Mouse (Mus musculus): ENCODE data around the gene Ren1. TPM values are rescaled to one million over a fixed set of nuclear protein-coding genes. Genes with fewer than 3 reads are reported as not detected.
"Not testable (repeated sequence)": the region's sequence is repeated elsewhere in the genome, so short reads cannot be mapped to it uniquely, and the experiment has no call there.

Ren1 gene
- polyA plus RNA-seq, 1 experiment, result 3.3 TPM

DNA sequence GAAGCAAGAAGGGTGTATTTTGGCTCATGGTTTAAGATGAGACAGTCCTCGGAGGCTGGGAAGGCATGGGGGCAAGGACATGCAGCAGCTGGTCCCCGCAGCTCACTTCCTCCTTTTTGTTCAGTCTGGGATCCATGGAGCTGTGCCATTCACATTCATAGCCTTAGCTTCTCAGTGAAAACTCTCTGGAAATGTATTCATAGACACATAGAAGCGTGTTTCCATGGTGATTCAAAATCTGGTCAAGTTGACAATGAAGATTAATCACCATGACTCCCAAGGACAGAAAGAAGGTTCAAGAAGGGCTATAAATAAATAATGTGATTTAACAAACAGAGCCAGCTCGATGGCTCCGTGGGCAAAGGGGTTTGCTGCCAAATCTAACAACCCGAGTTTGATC is 16.4 kb upstream of the Ren1 start:
- 74% methylated on average over 6 of the region's 6 CpGs for WGBS
- Histone ChIP-seq H3K4me3 (ENCODE audit: low read depth, low read length) (no peak overlapping the region), H3K36me3 (ENCODE audit: control insufficient read depth, insufficient read depth, low read length) (no peaks in the 10 kb centered on the region), H3K27ac (ENCODE audit: insufficient read depth, low read depth, low read length) (no peak overlapping the region), H3K4me1 (ENCODE audit: control insufficient read depth, insufficient read depth, insufficient read length, low read length) (peaks cover 6% of the 10 kb centered on the region; the same call in 1 of the 2 replicates), H3K27me3 (ENCODE audit: control insufficient read depth, insufficient read depth, low read length) (0 out of 2 replicates have a peak, but pooled peaks cover 6% of the 10 kb centered on the region)
- TF ChIP-seq POLR2A (IDR thresholded peaks at IDR 0.05; ENCODE audit: low read depth, low read length), result no peak
- TF ChIP-seq CTCF (IDR thresholded peaks at IDR 0.05; ENCODE audit: extremely low read depth, insufficient read length, insufficient replicate concordance, low read depth, low read length), result no peak

- H3K27ac ChIP-seq (ENCODE audit: insufficient read depth, low read depth, low read length); H3K4me3 ChIP-seq (ENCODE audit: low read depth, low read length); H3K4me1 ChIP-seq (ENCODE audit: control insufficient read depth, insufficient read depth, insufficient read length, low read length); H3K27me3 ChIP-seq (ENCODE audit: control insufficient read depth, insufficient read depth, low read length); H3K36me3 ChIP-seq (ENCODE audit: control insufficient read depth, insufficient read depth, low read length): not testable (repeated sequence)
- WGBS, result 12% methylated on average over 1 of the region's 1 CpGs
Measured at GRCm38 (mm10) chr1:133340403-133340802, 9.9 kb upstream of the Ren1 start.

GRCm38 (mm10) chr1:133344357-133344756 is 6.0 kb upstream of the Ren1 start:
- H3K4me1 ChIP-seq (ENCODE audit: control insufficient read depth, insufficient read depth, insufficient read length, low read length), result peaks cover 26% of the 10 kb centered on the region
- H3K4me3 ChIP-seq (ENCODE audit: low read depth, low read length), result no peak overlapping the region
- no peaks in the 10 kb centered on the region for H3K27me3 ChIP-seq (ENCODE audit: control insufficient read depth, insufficient read depth, low read length)
- no peak for TF ChIP-seq POLR2A (IDR thresholded peaks at IDR 0.05; ENCODE audit: low read depth, low read length)
- TF ChIP-seq CTCF (IDR thresholded peaks at IDR 0.05; ENCODE audit: extremely low read depth, insufficient read length, insufficient replicate concordance, low read depth, low read length), result no peak
- WGBS, result 84% methylated on average over 2 of the region's 2 CpGs
- H3K27ac ChIP-seq (ENCODE audit: insufficient read depth, low read depth, low read length), result no peak overlapping the region
- H3K36me3 ChIP-seq (ENCODE audit: control insufficient read depth, insufficient read depth, low read length), result no peaks in the 10 kb centered on the region

GRCm38 (mm10) chr1:133346531-133346930 is 3.8 kb upstream of the Ren1 start:
- no peaks in the 10 kb centered on the region for H3K27me3 ChIP-seq (ENCODE audit: control insufficient read depth, insufficient read depth, low read length)
- WGBS, result 81% methylated on average over 9 of the region's 9 CpGs
- H3K27ac ChIP-seq (ENCODE audit: insufficient read depth, low read depth, low read length), result no peak overlapping the region
- no peak overlapping the region for H3K4me3 ChIP-seq (ENCODE audit: low read depth, low read length)
- H3K36me3 ChIP-seq (ENCODE audit: control insufficient read depth, insufficient read depth, low read length), result no peaks in the 10 kb centered on the region
- TF ChIP-seq POLR2A (IDR thresholded peaks at IDR 0.05; ENCODE audit: low read depth, low read length) (no peak), CTCF (IDR thresholded peaks at IDR 0.05; ENCODE audit: extremely low read depth, insufficient read length, insufficient replicate concordance, low read depth, low read length) (no peak)
- H3K4me1 ChIP-seq (ENCODE audit: control insufficient read depth, insufficient read depth, insufficient read length, low read length), result peaks cover 26% of the 10 kb centered on the region

DNA sequence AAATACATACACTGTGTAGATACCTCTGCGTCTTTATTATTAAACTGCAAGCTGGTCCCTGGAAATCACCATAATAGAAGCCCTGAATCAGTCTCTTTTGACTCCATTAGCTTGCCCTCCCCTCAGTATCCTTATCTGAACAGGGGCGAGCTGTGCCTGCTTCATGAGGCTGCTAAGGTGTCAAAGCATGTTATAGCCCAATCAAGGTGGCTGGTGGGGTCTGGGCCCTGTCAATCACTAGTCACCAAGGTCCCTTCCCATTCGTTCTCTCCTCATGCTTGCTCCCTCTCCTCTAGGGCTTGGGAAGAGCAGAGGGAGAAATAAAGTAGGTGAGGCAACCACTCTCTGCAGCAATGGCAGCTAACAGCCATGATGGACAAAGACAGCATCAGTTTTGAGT is 3.1 kb upstream of the Ren1 start:
- H3K27ac ChIP-seq (ENCODE audit: insufficient read depth, low read depth, low read length), result peak overlapping the region; percentile 70
- no peaks in the 10 kb centered on the region for H3K27me3 ChIP-seq (ENCODE audit: control insufficient read depth, insufficient read depth, low read length)
- 84% methylated on average over 3 of the region's 3 CpGs for WGBS
- H3K4me1 ChIP-seq (ENCODE audit: control insufficient read depth, insufficient read depth, insufficient read length, low read length), result peaks cover 26% of the 10 kb centered on the region
- H3K36me3 ChIP-seq (ENCODE audit: control insufficient read depth, insufficient read depth, low read length), result no peaks in the 10 kb centered on the region
- no peak for TF ChIP-seq CTCF (IDR thresholded peaks at IDR 0.05; ENCODE audit: extremely low read depth, insufficient read length, insufficient replicate concordance, low read depth, low read length)
- no peak for TF ChIP-seq POLR2A (IDR thresholded peaks at IDR 0.05; ENCODE audit: low read depth, low read length)
- H3K4me3 ChIP-seq (ENCODE audit: low read depth, low read length), result no peak overlapping the region

GRCm38 (mm10) chr1:133347693-133348520 is 2.4 kb upstream of the Ren1 start:
- TF ChIP-seq CTCF (IDR thresholded peaks at IDR 0.05; ENCODE audit: extremely low read depth, insufficient read length, insufficient replicate concordance, low read depth, low read length), result no peak
- TF ChIP-seq POLR2A (IDR thresholded peaks at IDR 0.05; ENCODE audit: low read depth, low read length), result no peak
- Histone ChIP-seq H3K4me3 (ENCODE audit: low read depth, low read length) (no peak overlapping the region), H3K27ac (ENCODE audit: insufficient read depth, low read depth, low read length) (peak overlapping the region; percentile 75)

DNA sequence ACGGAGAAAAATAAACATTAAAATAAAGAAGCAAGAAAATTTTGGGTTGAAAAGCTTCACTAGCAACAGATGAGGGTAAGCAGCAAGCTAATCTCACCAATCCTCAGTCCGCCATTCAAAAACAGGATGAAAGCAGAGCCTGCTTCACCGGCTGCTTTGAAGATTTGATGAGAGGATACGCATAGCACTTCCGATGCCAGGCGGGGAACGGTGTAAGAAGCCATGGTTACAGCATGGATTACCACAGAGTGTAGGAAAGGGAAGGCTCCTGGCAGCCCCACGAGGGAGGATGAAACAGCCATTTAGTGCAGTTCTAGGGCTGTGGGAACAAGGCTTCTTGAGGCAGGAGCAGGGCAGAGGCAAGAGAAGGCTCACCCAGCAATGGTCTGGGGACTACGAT is 1.5 kb downstream of the Ren1 start:
- Histone ChIP-seq H3K4me1 (ENCODE audit: control insufficient read depth, insufficient read depth, insufficient read length, low read length) (peaks cover 13% of the 10 kb centered on the region; the same call in 1 of the 2 replicates), H3K4me3 (ENCODE audit: low read depth, low read length) (no peak overlapping the region), H3K27me3 (ENCODE audit: control insufficient read depth, insufficient read depth, low read length) (no peaks in the 10 kb centered on the region), H3K27ac (ENCODE audit: insufficient read depth, low read depth, low read length) (no peak overlapping the region), H3K36me3 (ENCODE audit: control insufficient read depth, insufficient read depth, low read length) (no peaks in the 10 kb centered on the region)
- WGBS, result 63% methylated on average over 9 of the region's 9 CpGs
- TF ChIP-seq CTCF (IDR thresholded peaks at IDR 0.05; ENCODE audit: extremely low read depth, insufficient read length, insufficient replicate concordance, low read depth, low read length), result no peak
- no peak for TF ChIP-seq POLR2A (IDR thresholded peaks at IDR 0.05; ENCODE audit: low read depth, low read length)

More at GRCm38 (mm10) chr1:133347693-133348520, 2.4 kb upstream of the Ren1 start:
- Histone ChIP-seq H3K4me1 (ENCODE audit: control insufficient read depth, insufficient read depth, insufficient read length, low read length) (peaks cover 26% of the 10 kb centered on the region), H3K27me3 (ENCODE audit: control insufficient read depth, insufficient read depth, low read length) (no peaks in the 10 kb centered on the region), H3K36me3 (ENCODE audit: control insufficient read depth, insufficient read depth, low read length) (no peaks in the 10 kb centered on the region)
- 27% methylated on average over 11 of the region's 11 CpGs for WGBS
